Mouse (Mus musculus) limb, embryonic 13.5 days (tissue): ENCODE data around the gene Myl12a. TPM values are rescaled to one million over a fixed set of nuclear protein-coding genes. Genes with fewer than 3 reads are reported as not detected.
A peak's percentile ranks its signal among the peaks of the same experiment; 100 is the strongest.

ENCODE experiments used
- ATAC-seq: fragments of 200-750 bp; cut with Nextera tagmentation; 2 replicates; pipeline ENCODE4 v1.8.0; 2017; ENCODE audit warnings: low read depth, moderate number of reproducible peaks, moderate TSS enrichment; ENCODE audit not compliant: low FRiP score
- H3K27ac ChIP-seq: fragments of 300-500 bp; sonication (generic); 2 replicates; pipeline ENCODE4 v1.5.1; 2015; ENCODE audit warnings: inconsistent platforms, mild to moderate bottlenecking, moderate library complexity
- H3K27me3 ChIP-seq: fragments of 300-500 bp; sonication (generic); 2 replicates; pipeline ENCODE4 v1.6.1; 2015; ENCODE audit warnings: mild to moderate bottlenecking, inconsistent platforms
- H3K36me3 ChIP-seq: fragments of 300-500 bp; sonication (generic); 2 replicates; pipeline ENCODE4 v1.6.1; 2015; ENCODE audit warnings: inconsistent platforms, mild to moderate bottlenecking, moderate library complexity
- H3K4me1 ChIP-seq: fragments of 300-500 bp; sonication (generic); 2 replicates; pipeline ENCODE4 v1.6.1; 2015; ENCODE audit warnings: inconsistent platforms
- H3K4me2 ChIP-seq: fragments of 300-500 bp; sonication (generic); replicated peaks from 2 replicates; pipeline ENCODE4 v1.6.1; 2015; ENCODE audit warnings: inconsistent platforms, mild to moderate bottlenecking, moderate library complexity
- H3K4me3 ChIP-seq: fragments of 300-500 bp; sonication (generic); 2 replicates; pipeline ENCODE4 v1.5.1; 2015; ENCODE audit warnings: moderate library complexity, mild to moderate bottlenecking, inconsistent platforms
- H3K9ac ChIP-seq: fragments of 300-500 bp; sonication (generic); 2 replicates; pipeline ENCODE4 v1.6.1; 2015; ENCODE audit warnings: mild to moderate bottlenecking, inconsistent platforms
- H3K9me3 ChIP-seq: fragments of 300-500 bp; sonication (generic); 2 replicates; pipeline ENCODE4 v1.6.1; 2016; ENCODE audit warnings: inconsistent platforms
- WGBS: fragments of 180-500 bp; shearing (Covaris S2); methylation state at CpG from one replicate; pipeline ENCODE4 v1.1.7; 2015; 5-methylcytosine and 5-hydroxymethylcytosine counted together
- polyA plus RNA-seq: library from polyadenylated mRNA; unstranded; fragments of >200 nt; fragmentation: Nextera tagmentation; extraction: Ambion mirVana; gene quantifications from 2 replicates; pipeline ENCODE4 v1.2.1, GENCODE M21; 2015

Myl12a gene
- polyA plus RNA-seq, 1 experiment from 2014 or later, result 703 TPM

DNA sequence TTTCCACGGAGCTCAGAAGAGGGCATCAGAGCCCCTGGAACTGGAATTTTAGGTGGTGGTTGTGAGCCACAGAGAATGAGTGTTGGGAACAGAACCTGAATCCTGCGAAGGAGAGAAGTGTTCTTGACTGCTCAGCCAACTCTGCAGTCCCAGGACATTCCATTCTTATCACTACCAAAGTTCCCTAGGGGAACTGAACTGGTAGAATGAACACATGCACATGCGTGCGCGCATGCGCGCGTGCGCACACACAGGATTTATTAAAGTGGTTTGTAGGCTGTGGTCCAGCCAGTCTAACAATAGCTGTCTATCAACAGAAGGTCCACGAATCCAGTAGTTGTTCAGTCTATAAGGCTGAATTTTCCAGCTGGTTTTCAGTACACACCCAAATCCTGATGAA, 21.4 kb upstream of the Myl12a start:
- no peaks in the 10 kb centered on the region for H3K27me3 ChIP-seq
- no peaks in the 10 kb centered on the region for H3K9me3 ChIP-seq
- peaks cover 12% of the 10 kb centered on the region for H3K4me1 ChIP-seq
- H3K4me2 ChIP-seq, result no peak overlapping the region
- no peak overlapping the region for H3K9ac ChIP-seq
- no peak overlapping the region for H3K27ac ChIP-seq
- WGBS, result 94% methylated on average over 10 of the region's 10 CpGs
- ATAC-seq, result no peak
- H3K4me3 ChIP-seq, result no peak overlapping the region
- H3K36me3 ChIP-seq, result no peaks in the 10 kb centered on the region

- H3K27ac ChIP-seq, result no peak overlapping the region
- no peaks in the 10 kb centered on the region for H3K27me3 ChIP-seq
- no peak for ATAC-seq
- no peaks in the 10 kb centered on the region for H3K9me3 ChIP-seq
- WGBS, result 85% methylated on average over 13 of the region's 13 CpGs
- H3K36me3 ChIP-seq, result no peaks in the 10 kb centered on the region
- H3K4me2 ChIP-seq, result no peak overlapping the region
- no peak overlapping the region for H3K9ac ChIP-seq
- H3K4me3 ChIP-seq, result no peak overlapping the region
- peaks cover 14% of the 10 kb centered on the region for H3K4me1 ChIP-seq
Measured at GRCm38 (mm10) chr17:71022841-71023240, 20.2 kb upstream of the Myl12a start.

DNA sequence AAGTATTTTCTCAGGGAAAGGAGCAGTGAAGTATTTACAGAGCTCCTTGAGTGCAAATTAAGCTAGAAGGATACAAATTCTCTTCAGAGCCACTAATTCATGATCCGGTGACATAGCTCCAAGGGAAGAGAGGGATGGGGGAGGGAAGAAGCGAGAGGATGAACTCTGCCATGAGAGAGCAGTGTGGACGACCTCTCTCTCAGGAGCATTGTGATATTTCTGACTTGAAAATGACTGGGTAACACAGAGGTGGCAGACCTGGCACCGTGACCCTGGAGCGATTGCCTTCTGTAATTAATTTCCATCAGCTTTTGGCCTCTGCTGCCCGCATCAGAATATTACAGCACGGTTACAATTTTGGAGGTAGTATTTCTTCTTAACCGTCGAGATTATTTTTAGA, 17.2 kb upstream of the Myl12a start:
- no peak overlapping the region for H3K9ac ChIP-seq
- WGBS, result 45% methylated on average over 9 of the region's 9 CpGs
- peaks cover 14% of the 10 kb centered on the region for H3K4me1 ChIP-seq
- peak overlapping the region; percentile 48; the same call in 1 of the 2 replicates for H3K27ac ChIP-seq
- no peak for ATAC-seq
- peak overlapping the region; percentile 21 for H3K4me3 ChIP-seq
- no peaks in the 10 kb centered on the region for H3K36me3 ChIP-seq
- no peaks in the 10 kb centered on the region for H3K9me3 ChIP-seq
- H3K4me2 ChIP-seq, result peak overlapping the region; percentile 24
- no peaks in the 10 kb centered on the region for H3K27me3 ChIP-seq

- H3K4me2 ChIP-seq, result peak overlapping the region; percentile 24
- ATAC-seq, result peak; percentile 57; the same call in 1 of the 2 replicates
Measured at GRCm38 (mm10) chr17:71019309-71019655, 16.6 kb upstream of the Myl12a start.

DNA sequence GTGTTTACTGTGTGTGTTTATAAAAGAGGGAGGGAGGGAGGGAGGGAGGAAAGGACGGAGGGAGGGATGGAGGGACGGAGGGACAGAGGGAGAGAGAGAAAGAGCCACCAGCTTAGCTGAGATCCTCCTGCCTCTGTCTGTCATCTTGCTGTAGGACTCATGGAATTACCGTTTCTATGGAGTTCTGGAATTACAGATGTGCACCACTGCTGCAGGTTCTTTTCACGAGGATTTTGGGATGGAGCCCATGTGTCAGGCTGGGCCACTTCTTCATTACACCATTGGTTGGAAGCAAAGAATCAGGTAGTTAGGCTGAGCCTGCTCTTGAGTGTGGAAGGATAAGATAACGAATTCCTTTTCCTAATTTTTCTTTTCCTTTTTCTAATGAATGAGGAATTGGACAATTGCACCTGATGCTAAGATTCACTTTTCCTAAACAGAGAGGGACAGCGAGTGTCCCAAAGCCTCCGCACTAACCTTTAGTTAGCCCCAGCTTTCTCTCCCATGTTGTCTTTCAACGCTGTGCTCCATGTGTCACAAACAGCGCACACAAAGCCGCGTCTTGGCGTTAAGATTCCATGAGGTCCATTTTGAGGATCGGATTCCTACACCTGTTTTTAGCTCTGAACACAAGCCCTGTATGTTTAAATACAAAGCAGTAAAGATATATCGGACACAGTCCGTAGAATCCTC, 16.1 kb upstream of the Myl12a start:
- H3K27me3 ChIP-seq, result no peaks in the 10 kb centered on the region
- 73% methylated on average over 15 of the region's 15 CpGs for WGBS
- H3K4me2 ChIP-seq, result no peak overlapping the region
- ATAC-seq, result peak; percentile 41; the same call in 1 of the 2 replicates
- H3K36me3 ChIP-seq, result no peaks in the 10 kb centered on the region
- no peak overlapping the region for H3K27ac ChIP-seq
- H3K4me1 ChIP-seq, result peaks cover 14% of the 10 kb centered on the region
- H3K9me3 ChIP-seq, result no peaks in the 10 kb centered on the region
- no peak overlapping the region for H3K9ac ChIP-seq
- no peak overlapping the region for H3K4me3 ChIP-seq

More at GRCm38 (mm10) chr17:71019309-71019655, 16.6 kb upstream of the Myl12a start:
- Histone ChIP-seq H3K9ac (no peak overlapping the region; the same call in 1 of the 2 replicates), H3K27ac (peak overlapping the region; percentile 48; the same call in 1 of the 2 replicates), H3K9me3 (no peaks in the 10 kb centered on the region), H3K4me1 (peaks cover 14% of the 10 kb centered on the region), H3K27me3 (no peaks in the 10 kb centered on the region), H3K36me3 (no peaks in the 10 kb centered on the region), H3K4me3 (peak overlapping the region; percentile 21)
- 20% methylated on average over 6 of the region's 6 CpGs for WGBS

- Histone ChIP-seq H3K4me1 (peaks cover 14% of the 10 kb centered on the region), H3K27ac (no peak overlapping the region), H3K9ac (no peak overlapping the region), H3K4me3 (no peak overlapping the region), H3K36me3 (no peaks in the 10 kb centered on the region), H3K27me3 (no peaks in the 10 kb centered on the region), H3K9me3 (no peaks in the 10 kb centered on the region), H3K4me2 (no peak overlapping the region)
- ATAC-seq, result no peak
- WGBS, result 97% methylated on average over 3 of the region's 3 CpGs
Measured at GRCm38 (mm10) chr17:71018151-71018550, 15.5 kb upstream of the Myl12a start.

GRCm38 (mm10) chr17:71017457-71017998, 14.8 kb upstream of the Myl12a start:
- no peaks in the 10 kb centered on the region for H3K9me3 ChIP-seq
- 94% methylated on average over 4 of the region's 4 CpGs for WGBS
- H3K27ac ChIP-seq, result no peak overlapping the region
- no peak overlapping the region for H3K9ac ChIP-seq
- H3K4me2 ChIP-seq, result no peak overlapping the region
- H3K4me1 ChIP-seq, result peaks cover 13% of the 10 kb centered on the region
- H3K27me3 ChIP-seq, result no peaks in the 10 kb centered on the region
- no peaks in the 10 kb centered on the region for H3K36me3 ChIP-seq
- no peak for ATAC-seq
- H3K4me3 ChIP-seq, result no peak overlapping the region

DNA sequence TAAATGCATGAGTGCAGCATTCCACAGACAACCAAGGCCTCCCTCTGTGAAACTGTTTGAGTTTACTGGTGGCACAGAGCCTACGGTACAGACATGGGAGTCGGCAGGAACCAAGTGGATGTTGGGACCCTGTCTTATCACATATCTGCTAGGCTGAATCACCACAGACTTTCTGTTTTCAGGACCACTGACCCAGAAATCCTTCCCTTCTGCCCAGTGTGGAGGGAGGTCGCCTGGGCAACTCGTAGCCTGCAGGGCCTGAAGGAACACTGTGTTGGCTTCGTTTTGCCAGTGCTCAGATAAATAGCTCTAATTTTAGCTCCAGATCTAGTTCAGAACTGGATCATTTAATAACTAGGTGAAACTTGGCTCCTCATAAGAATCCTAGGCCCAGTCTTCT, 12.2 kb upstream of the Myl12a start:
- Histone ChIP-seq H3K4me3 (no peak overlapping the region), H3K36me3 (no peaks in the 10 kb centered on the region), H3K4me1 (peaks cover 10% of the 10 kb centered on the region), H3K4me2 (no peak overlapping the region), H3K27me3 (no peaks in the 10 kb centered on the region), H3K27ac (no peak overlapping the region), H3K9ac (no peak overlapping the region), H3K9me3 (no peaks in the 10 kb centered on the region)
- no peak for ATAC-seq
- 78% methylated on average over 5 of the region's 5 CpGs for WGBS

GRCm38 (mm10) chr17:71013105-71013504, 10.4 kb upstream of the Myl12a start:
- no peak for ATAC-seq
- H3K4me1 ChIP-seq, result no peaks in the 10 kb centered on the region
- H3K4me3 ChIP-seq, result no peak overlapping the region
- no peaks in the 10 kb centered on the region for H3K27me3 ChIP-seq
- no peak overlapping the region for H3K27ac ChIP-seq
- no peaks in the 10 kb centered on the region for H3K36me3 ChIP-seq
- WGBS, result 86% methylated on average over 6 of the region's 6 CpGs
- no peak overlapping the region for H3K4me2 ChIP-seq
- H3K9ac ChIP-seq, result no peak overlapping the region
- no peaks in the 10 kb centered on the region for H3K9me3 ChIP-seq

DNA sequence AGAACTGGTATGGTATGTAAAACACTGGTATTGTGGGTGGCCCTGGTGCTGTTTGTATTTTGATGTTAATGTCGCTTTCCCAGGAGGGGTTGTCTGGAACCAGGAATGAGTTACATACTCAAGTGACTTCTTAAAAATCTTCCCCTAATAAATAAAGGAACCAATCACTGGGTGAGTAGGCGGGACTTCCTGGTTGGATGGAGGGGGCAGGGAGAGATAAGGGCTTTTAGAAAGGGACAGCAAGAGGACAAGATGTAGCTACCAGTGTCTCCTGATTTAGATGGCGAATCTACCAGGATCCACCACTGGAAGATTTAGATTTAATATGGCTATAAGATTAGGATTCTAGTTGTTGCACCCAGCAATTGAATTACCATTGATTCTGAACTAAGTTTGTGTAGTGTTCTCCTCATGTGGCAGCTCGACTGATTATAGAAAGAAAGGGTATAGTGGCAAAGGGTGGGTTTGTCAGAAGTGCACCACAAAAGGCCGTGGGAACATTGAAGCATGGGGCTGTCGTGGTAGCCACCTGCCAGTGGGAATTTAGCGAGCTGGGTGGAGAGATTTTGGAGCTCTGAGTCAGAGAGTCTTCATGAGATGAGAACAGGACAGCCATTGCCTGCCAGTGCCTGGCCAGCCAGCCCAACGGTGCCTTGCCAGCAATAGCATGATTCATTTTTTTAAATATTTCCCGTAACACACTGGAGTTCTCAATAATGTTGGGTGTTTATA, 9.4 kb upstream of the Myl12a start:
- H3K4me1 ChIP-seq, result no peaks in the 10 kb centered on the region
- H3K9ac ChIP-seq, result no peak overlapping the region
- no peak for ATAC-seq
- no peak overlapping the region for H3K4me2 ChIP-seq
- H3K27me3 ChIP-seq, result no peaks in the 10 kb centered on the region
- 82% methylated on average over 9 of the region's 9 CpGs for WGBS
- no peaks in the 10 kb centered on the region for H3K9me3 ChIP-seq
- H3K27ac ChIP-seq, result no peak overlapping the region
- H3K36me3 ChIP-seq, result no peaks in the 10 kb centered on the region
- no peak overlapping the region for H3K4me3 ChIP-seq

DNA sequence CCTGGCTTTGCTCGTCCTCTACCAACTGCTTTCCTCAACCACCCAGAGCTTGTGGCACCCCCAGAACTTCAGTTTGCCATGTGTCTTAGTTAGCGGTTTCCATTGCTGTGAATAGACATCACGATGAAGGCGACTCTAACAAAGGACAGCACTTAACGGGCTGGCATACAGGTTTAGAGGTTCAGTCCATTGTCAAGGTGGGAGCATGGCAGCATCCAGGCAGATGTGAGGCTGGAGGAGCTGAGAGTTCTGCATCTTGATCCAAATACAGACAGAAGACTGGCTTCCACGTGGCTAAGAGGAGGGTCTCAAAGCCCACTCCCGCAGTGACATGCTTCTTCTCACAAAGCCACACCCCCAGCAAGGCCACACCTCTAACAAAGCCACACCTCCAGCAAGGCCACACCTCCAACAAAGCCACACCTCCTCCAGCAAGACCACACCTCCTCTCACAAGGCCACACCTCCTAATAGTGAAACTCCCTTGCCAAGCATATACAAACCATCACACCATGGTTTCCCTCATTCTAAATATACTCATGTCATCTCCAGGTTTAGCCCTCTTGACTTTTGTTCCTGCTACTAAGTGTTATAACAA, 8.1 kb upstream of the Myl12a start:
- Histone ChIP-seq H3K9ac (no peak overlapping the region), H3K27me3 (no peaks in the 10 kb centered on the region), H3K36me3 (no peaks in the 10 kb centered on the region), H3K27ac (no peak overlapping the region), H3K4me3 (no peak overlapping the region), H3K4me2 (no peak overlapping the region), H3K9me3 (no peaks in the 10 kb centered on the region), H3K4me1 (no peaks in the 10 kb centered on the region)
- ATAC-seq, result no peak
- WGBS, result 62% methylated on average over 7 of the region's 7 CpGs

DNA sequence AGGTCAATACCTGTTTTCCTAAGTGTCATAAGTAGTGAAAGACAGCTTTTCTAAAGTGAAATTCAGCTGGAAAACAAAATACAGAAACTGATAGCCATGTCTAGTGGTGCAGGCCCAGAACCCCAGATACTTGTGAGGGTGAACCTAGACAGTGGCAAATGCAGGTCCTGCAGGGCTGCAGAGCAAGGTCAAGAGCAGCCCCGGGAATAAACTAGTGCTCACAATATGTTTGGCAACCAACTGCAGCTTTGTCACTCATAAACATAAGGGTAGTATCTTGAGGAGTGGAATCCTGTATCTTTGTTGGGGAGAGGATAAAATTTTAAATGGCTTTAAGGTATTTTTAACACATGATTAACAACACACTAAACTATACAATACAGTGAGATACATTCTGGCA, 7.1 kb upstream of the Myl12a start:
- Histone ChIP-seq H3K9me3 (no peaks in the 10 kb centered on the region), H3K27me3 (no peaks in the 10 kb centered on the region), H3K4me3 (no peak overlapping the region), H3K4me2 (no peak overlapping the region), H3K36me3 (no peaks in the 10 kb centered on the region), H3K9ac (no peak overlapping the region), H3K4me1 (no peaks in the 10 kb centered on the region), H3K27ac (no peak overlapping the region)
- ATAC-seq, result no peak
- 68% methylated on average over 1 of the region's 1 CpGs for WGBS
